Mouse (Mus musculus): ENCODE results near the gene Frmd4b.

DNA sequence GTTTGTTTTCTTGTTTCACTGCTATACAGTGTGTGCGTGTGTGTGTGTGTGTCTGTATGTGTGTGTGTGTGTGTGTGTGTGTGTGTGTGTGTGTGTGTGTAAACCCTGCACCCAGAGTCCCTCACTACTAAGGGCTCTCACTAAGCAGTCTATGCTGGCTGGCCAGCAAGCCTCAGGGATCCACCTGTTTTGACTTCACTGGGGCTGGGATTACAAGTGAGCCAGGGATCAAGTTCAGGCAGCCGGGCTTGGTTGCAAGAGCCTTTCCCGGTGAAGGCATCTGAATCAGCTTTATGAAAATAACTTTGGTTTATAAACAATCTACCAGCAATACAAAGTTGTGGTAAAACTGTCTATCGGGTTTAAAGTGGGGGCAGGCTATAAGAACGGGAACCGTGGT is 206.0 kb downstream of the Frmd4b start:
- TF ChIP-seq CTCF (IDR thresholded peaks at IDR 0.05) (no peak), POLR2A (IDR thresholded peaks at IDR 0.05; ENCODE audit: insufficient read depth, low read depth, low read length) (no peak)
